In the genomic region with DNA sequence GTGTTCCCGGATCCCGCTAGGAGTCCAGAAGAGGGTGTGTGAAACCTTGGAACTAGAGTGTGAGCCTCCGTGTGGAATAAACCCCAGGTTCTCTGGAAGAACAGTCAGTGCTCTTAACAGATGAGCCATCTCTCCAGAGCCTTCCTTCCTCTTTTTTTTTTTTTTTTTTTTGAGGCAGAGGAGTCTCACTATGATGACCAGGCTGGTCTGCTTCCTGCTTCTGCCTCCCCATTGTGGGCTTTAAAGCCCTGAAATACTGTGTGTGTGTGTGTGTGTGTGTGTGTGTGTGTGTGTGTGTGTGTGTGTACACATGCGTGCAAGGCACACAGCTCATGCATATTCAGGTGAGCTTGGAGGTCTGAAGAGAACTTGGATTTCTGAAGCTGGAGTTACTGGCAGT, we compare ENCODE assay signal across 8 mouse cellular contexts. TPM values are rescaled to one million over a fixed set of nuclear protein-coding genes. Genes with fewer than 3 reads are reported as not detected.
DNase-seq lines count a peak whose midpoint lies in the region; ATAC-seq and TF ChIP-seq lines count a peak whose summit lies in the region.

No protein-coding gene starts in this region.

- no peak for ATAC-seq in intestine, postnatal 0 days
- no peak for ATAC-seq in stomach, embryonic 15.5 days (ENCODE audit: insufficient read depth, low FRiP score, low read depth)

- H3K4me1 ChIP-seq in intestine, postnatal 0 days (replicated peaks; ENCODE audit: control insufficient read depth, insufficient read depth, low read length), result peaks cover 8% of the 10 kb centered on the region; the same call in 1 of the 2 replicates
- H3K4me1 ChIP-seq in stomach, embryonic 15.5 days, result peaks cover 32% of the 10 kb centered on the region

- no peak overlapping the region for H3K4me2 ChIP-seq in intestine, postnatal 0 days (replicated peaks; ENCODE audit: low read depth)
- no peak overlapping the region for H3K4me2 ChIP-seq in stomach, embryonic 15.5 days

- DNase-seq in cerebellum, adult 9-11 months, result peak; percentile 38
- no peak for DNase-seq in cerebellum, postnatal 4 days (ENCODE audit: low spot score in 2 of 2)
- peak; percentile 34 for DNase-seq in lung, postnatal 36 days
- no peak for DNase-seq in lung, postnatal 25 days (ENCODE audit: low spot score)
- no peak for DNase-seq in ovary, postnatal 36 days (ENCODE audit: low spot score)
- DNase-seq in gastrocnemius, postnatal 14 days, result no peak

- 0 out of 2 replicates have a peak overlapping the region, but pooled peaks have one; percentile 46 for H3K27ac ChIP-seq in intestine, postnatal 0 days (ENCODE audit: low read depth, low read length)
- peak overlapping the region; percentile 100 for H3K27ac ChIP-seq in stomach, embryonic 15.5 days

- TF ChIP-seq CTCF in intestine, postnatal 0 days (IDR thresholded peaks at IDR 0.05; ENCODE audit: low read depth), result no peak

- H3K4me3 ChIP-seq in intestine, postnatal 0 days (ENCODE audit: low read depth, low read length), result no peak overlapping the region
- H3K4me3 ChIP-seq in stomach, embryonic 15.5 days (replicated peaks), result no peak overlapping the region

- no peaks in the 10 kb centered on the region for H3K27me3 ChIP-seq in intestine, postnatal 0 days (replicated peaks; ENCODE audit: control insufficient read depth, insufficient read depth, low read length)
- H3K27me3 ChIP-seq in stomach, embryonic 15.5 days (replicated peaks), result no peaks in the 10 kb centered on the region

- H3K36me3 ChIP-seq in intestine, postnatal 0 days (ENCODE audit: control insufficient read depth, insufficient read depth), result no peaks in the 10 kb centered on the region
- no peaks in the 10 kb centered on the region for H3K36me3 ChIP-seq in stomach, embryonic 15.5 days

- no peaks in the 10 kb centered on the region for H3K9me3 ChIP-seq in intestine, postnatal 0 days (ENCODE audit: control insufficient read depth)
- no peaks in the 10 kb centered on the region for H3K9me3 ChIP-seq in stomach, embryonic 15.5 days

- 69% methylated on average over 4 of the region's 4 CpGs for WGBS in intestine, postnatal 0 days
- 64% methylated on average over 4 of the region's 4 CpGs for WGBS in stomach, embryonic 15.5 days

- intact Hi-C loops in gastrocnemius, postnatal 14 days (cut with DNase I; ENCODE audit: low total_unique reads), result no loop called here

- no peak overlapping the region for H3K9ac ChIP-seq in intestine, postnatal 0 days (ENCODE audit: low read depth, low read length)
- no peak overlapping the region for H3K9ac ChIP-seq in stomach, embryonic 15.5 days

RNA-seq across cellular contexts. Expression of a gene that starts 1.6 kb away (rescaled TPM):
- polyA plus RNA-seq in intestine, postnatal 0 days (2015; fragmentation: Nextera tagmentation; extraction: Ambion mirVana), result 167 and 169 TPM in 2 replicates
- polyA plus RNA-seq in stomach, embryonic 15.5 days (2015; fragmentation: Nextera tagmentation; extraction: Ambion mirVana), result 322 and 340 TPM in 2 replicates
- total RNA-seq in gastrocnemius, postnatal 14 days (2021), result 100 to 1,000 TPM; 225 to 266 TPM

RNA-seq across cellular contexts. Expression of a gene that starts 9.6 kb away (rescaled TPM):
- polyA plus RNA-seq in intestine, postnatal 0 days (2015; fragmentation: Nextera tagmentation; extraction: Ambion mirVana), result 265 and 269 TPM in 2 replicates
- polyA plus RNA-seq in stomach, embryonic 15.5 days (2015; fragmentation: Nextera tagmentation; extraction: Ambion mirVana), result 351 and 362 TPM in 2 replicates
- 100 to 1,000 TPM; 250 to 257 TPM for total RNA-seq in gastrocnemius, postnatal 14 days (2021)

RNA-seq across cellular contexts. Expression of a gene that starts 10.0 kb away (rescaled TPM):
- 1.6 and 1.7 TPM in 2 replicates for polyA plus RNA-seq in intestine, postnatal 0 days (2015; fragmentation: Nextera tagmentation; extraction: Ambion mirVana)
- 1.5 and 2.4 TPM in 2 replicates for polyA plus RNA-seq in stomach, embryonic 15.5 days (2015; fragmentation: Nextera tagmentation; extraction: Ambion mirVana)
- under 1 TPM; 0.43 to 0.62 TPM for total RNA-seq in gastrocnemius, postnatal 14 days (2021)

RNA-seq across cellular contexts. Expression of a gene that starts 33.5 kb away (rescaled TPM):
- 0.75 and 0.83 TPM in 2 replicates for polyA plus RNA-seq in intestine, postnatal 0 days (2015; fragmentation: Nextera tagmentation; extraction: Ambion mirVana)
- 0.41 and 0.64 TPM in 2 replicates for polyA plus RNA-seq in stomach, embryonic 15.5 days (2015; fragmentation: Nextera tagmentation; extraction: Ambion mirVana)
- total RNA-seq in gastrocnemius, postnatal 14 days (2021), result under 1 TPM; 0.27 to 0.51 TPM

RNA-seq across cellular contexts. Expression of a gene that starts 43.8 kb away (rescaled TPM):
- polyA plus RNA-seq in intestine, postnatal 0 days (2015; fragmentation: Nextera tagmentation; extraction: Ambion mirVana), result 105 and 110 TPM in 2 replicates
- polyA plus RNA-seq in stomach, embryonic 15.5 days (2015; fragmentation: Nextera tagmentation; extraction: Ambion mirVana), result 128 and 153 TPM in 2 replicates
- total RNA-seq in gastrocnemius, postnatal 14 days (2021), result 100 to 1,000 TPM in 1 of 2 experiments, 10 to 100 TPM in 1; 99.1 to 100 TPM

Comparison
In these comparisons a context has a peak if more than half of its experiments do, and no peak if none do; other contexts are left out.
1. DNase-seq: peak in cerebellum, adult 9-11 months (single experiment) and lung, postnatal 36 days (single experiment); none in cerebellum, postnatal 4 days (0 of 2), lung, postnatal 25 days (single experiment), ovary, postnatal 36 days (single experiment) and gastrocnemius, postnatal 14 days (single experiment).